In genomic region chr1:138606771-138607170, GRCm38 (mm10) we compare ENCODE assay signal across 14 mouse cellular contexts. TPM values are rescaled to one million over a fixed set of nuclear protein-coding genes. Genes with fewer than 3 reads are reported as not detected.
DNase-seq lines count a peak whose midpoint lies in the region; ATAC-seq and TF ChIP-seq lines count a peak whose summit lies in the region.
"Had no signal": no experiment of that assay in that cellular context is flagged by ENCODE, and none has a peak within 500 bp of the region (broad histone marks: within the 10 kb centered on the region; RNA-seq: fewer than 3 reads in every experiment).

No protein-coding gene starts in this region.

- peak overlapping the region; percentile 64 for H3K27ac ChIP-seq in liver, adult 2 months (replicated peaks; ENCODE audit: insufficient read depth, low read depth, low read length)
- H3K27ac ChIP-seq in liver, embryonic 12.5 days: no peak overlapping the region
- 0 out of 2 replicates have a peak overlapping the region, but pooled peaks have one; percentile 16 for H3K27ac ChIP-seq in heart, embryonic 15.5 days
- H3K27ac ChIP-seq: hindbrain, postnatal 0 days; macrophage; midbrain, embryonic 15.5 days; neural tube, embryonic 15.5 days had no signal

- no peak for TF ChIP-seq POLR2A in liver, adult 2 months (IDR thresholded peaks at IDR 0.05; ENCODE audit: extremely low read depth, insufficient read depth, low read length)

- no peak overlapping the region; the same call in 1 of the 2 replicates for H3K9ac ChIP-seq in liver, adult 2 months (ENCODE audit: low read depth, low read length)
- H3K9ac ChIP-seq in liver, embryonic 12.5 days: no peak overlapping the region
- H3K9ac ChIP-seq in heart, embryonic 15.5 days: no peak overlapping the region
- H3K9ac ChIP-seq: midbrain, embryonic 15.5 days; neural tube, embryonic 15.5 days had no signal

- H3K4me2 ChIP-seq in liver, embryonic 12.5 days: no peak overlapping the region
- H3K4me2 ChIP-seq in heart, embryonic 15.5 days: no peak overlapping the region
- H3K4me2 ChIP-seq: midbrain, embryonic 15.5 days; neural tube, embryonic 15.5 days had no signal

- peak; percentile 28 to 49 for DNase-seq in cerebellum, postnatal 10 days
- no peak for DNase-seq in cerebellum, postnatal 36 days
- DNase-seq in liver, adult 2 months (ENCODE audit: extremely low read depth, low read depth, low spot score): peak; percentile 89
- DNase-seq in adipocyte (ENCODE audit: low spot score): peak; percentile 80
- no peak for DNase-seq in frontal cortex, postnatal 36 days (ENCODE audit: low spot score in 2 of 2)
- DNase-seq in B cell, adult 2 months: no peak

- peaks cover 29% of the 10 kb centered on the region; the same call in 1 of the 2 replicates for H3K79me2 ChIP-seq in liver, adult 2 months (ENCODE audit: control insufficient read depth, insufficient read depth, low read length)

- WGBS in liver, adult 2 months: 27% methylated on average over 8 of the region's 8 CpGs
- 78% methylated on average over 8 of the region's 8 CpGs for WGBS in liver, embryonic 12.5 days (ENCODE audit: insufficient replicate concordance)
- 56% methylated on average over 8 of the region's 8 CpGs for WGBS in heart, embryonic 15.5 days

- H3K9me3 ChIP-seq in liver, embryonic 12.5 days (replicated peaks): no peaks in the 10 kb centered on the region
- no peaks in the 10 kb centered on the region for H3K9me3 ChIP-seq in heart, embryonic 15.5 days (replicated peaks)
- H3K9me3 ChIP-seq: G1E; midbrain, embryonic 15.5 days; neural tube, embryonic 15.5 days had no signal

- H3K4me3 ChIP-seq in liver, adult 2 months (ENCODE audit: insufficient read depth, low read depth, low read length): no peak overlapping the region
- no peak overlapping the region for H3K4me3 ChIP-seq in liver, embryonic 12.5 days
- H3K4me3 ChIP-seq in heart, embryonic 15.5 days: no peak overlapping the region
- H3K4me3 ChIP-seq: midbrain, embryonic 15.5 days; neural tube, embryonic 15.5 days had no signal

- H3K27me3 ChIP-seq in liver, adult 2 months (ENCODE audit: control insufficient read depth, insufficient read depth, low read length): no peaks in the 10 kb centered on the region
- no peaks in the 10 kb centered on the region for H3K27me3 ChIP-seq in liver, embryonic 12.5 days (replicated peaks)
- H3K27me3 ChIP-seq in heart, embryonic 15.5 days: no peaks in the 10 kb centered on the region
- H3K27me3 ChIP-seq: midbrain, embryonic 15.5 days; neural tube, embryonic 15.5 days had no signal

- no peak for TF ChIP-seq CTCF in liver, adult 2 months (IDR thresholded peaks at IDR 0.05; ENCODE audit: low read depth, low read length)

- H3K4me1 ChIP-seq in liver, adult 2 months (ENCODE audit: control insufficient read depth, insufficient read depth, low read length): peaks cover 30% of the 10 kb centered on the region
- H3K4me1 ChIP-seq in liver, embryonic 12.5 days: 0 out of 2 replicates have a peak, but pooled peaks cover 3% of the 10 kb centered on the region
- peaks cover 30% of the 10 kb centered on the region for H3K4me1 ChIP-seq in heart, embryonic 15.5 days (replicated peaks)
- H3K4me1 ChIP-seq: midbrain, embryonic 15.5 days; neural tube, embryonic 15.5 days had no signal

- no peaks in the 10 kb centered on the region for H3K36me3 ChIP-seq in liver, adult 2 months (ENCODE audit: control insufficient read depth, insufficient read depth, low read length)
- H3K36me3 ChIP-seq in liver, embryonic 12.5 days: peaks cover 9% of the 10 kb centered on the region; the same call in 1 of the 2 replicates
- H3K36me3 ChIP-seq in heart, embryonic 15.5 days: no peaks in the 10 kb centered on the region
- H3K36me3 ChIP-seq: midbrain, embryonic 15.5 days; neural tube, embryonic 15.5 days had no signal

- ATAC-seq in liver, embryonic 12.5 days: no peak
- ATAC-seq in heart, embryonic 15.5 days (replicated peaks; ENCODE audit: insufficient number of reproducible peaks, insufficient read depth, low FRiP score, low read depth): no peak
- ATAC-seq: forebrain, embryonic 14.5 days; hindbrain, postnatal 0 days; midbrain, embryonic 15.5 days had no signal

RNA-seq across cellular contexts. Expression of gene Nek7, which starts 13.2 kb away (rescaled TPM):
- 31.5 and 31.7 TPM in 2 replicates for total RNA-seq in liver, adult 2 months (2014; rRNA removed)
- polyA plus RNA-seq in liver, adult 2 months (2012; rRNA removed): 6.3 and 7.7 TPM in 2 replicates
- 22.2 TPM in 2 replicates for polyA plus RNA-seq in liver, embryonic 12.5 days (2016; fragmentation: Nextera tagmentation; extraction: Ambion mirVana)
- 44.4 and 45.7 TPM in 2 replicates for polyA plus RNA-seq in heart, embryonic 15.5 days (2015; fragmentation: Nextera tagmentation; extraction: Ambion mirVana)

Comparison
In these comparisons a context has a peak if more than half of its experiments do, and no peak if none do; other contexts are left out.
1. DNase-seq: peak in cerebellum, postnatal 10 days (2 of 2), liver, adult 2 months (single experiment) and adipocyte (single experiment); none in cerebellum, postnatal 36 days (0 of 2), frontal cortex, postnatal 36 days (0 of 2) and B cell, adult 2 months (0 of 2).